Mouse (Mus musculus): Measurements from ENCODE around the gene Ube2n.

The Ube2n gene

GRCm38 (mm10) chr10:95514656-95515292 lies at the start of gene Ube2n:
Gene Ube2n, plus strand, starts transcription at chr10:95515145.
- DNase-seq (ENCODE audit: low spot score) = peak; percentile 98

GRCm38 (mm10) chr10:95465485-95465896 lies 49.5 kb upstream of the Ube2n start:
- no peak for DNase-seq (ENCODE audit: low spot score)

DNA sequence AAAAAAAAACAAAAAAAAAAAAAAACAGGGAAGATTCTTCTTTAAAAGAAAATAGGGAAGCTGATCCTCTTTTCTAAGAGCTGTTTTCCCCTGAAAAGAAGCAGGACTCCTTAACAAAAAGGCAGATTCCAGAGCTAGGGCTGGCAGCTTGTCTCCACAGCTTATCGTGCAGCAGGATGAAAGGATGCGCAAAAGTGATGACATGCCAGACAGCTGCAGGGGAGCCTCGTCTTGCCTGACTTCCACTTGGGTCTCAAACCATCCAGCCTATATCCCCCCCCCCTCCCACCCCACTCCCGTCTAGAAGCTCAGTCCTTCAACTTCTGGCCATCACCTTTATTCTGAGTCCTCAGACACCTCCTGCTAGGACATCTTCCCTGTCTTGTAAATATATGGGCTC lies 46.1 kb upstream of the Ube2n start:
- DNase-seq (ENCODE audit: low spot score) = no peak

DNA sequence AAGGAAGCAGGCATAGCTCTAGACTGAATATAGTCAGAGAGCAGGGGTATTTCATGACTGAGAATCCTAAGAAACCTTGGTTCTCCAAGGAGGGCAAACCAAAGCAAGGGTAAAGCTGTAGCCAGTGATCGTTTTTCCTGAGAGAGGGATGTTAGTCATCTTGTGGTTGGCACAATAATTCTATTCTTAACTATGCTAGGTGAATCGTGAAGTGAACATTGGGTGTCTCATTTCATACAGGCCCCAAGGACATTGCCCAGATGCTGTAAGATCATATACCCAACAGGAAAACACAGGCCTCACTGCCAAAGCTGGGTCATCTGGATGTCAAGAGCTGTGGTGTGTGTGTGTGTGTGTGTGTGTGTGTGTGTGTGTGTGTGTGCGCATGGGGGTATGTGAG lies 43.8 kb upstream of the Ube2n start:
- no peak for DNase-seq (ENCODE audit: low spot score)

GRCm38 (mm10) chr10:95471889-95472547 lies 42.9 kb upstream of the Ube2n start:
- DNase-seq (ENCODE audit: low spot score) = no peak

DNA sequence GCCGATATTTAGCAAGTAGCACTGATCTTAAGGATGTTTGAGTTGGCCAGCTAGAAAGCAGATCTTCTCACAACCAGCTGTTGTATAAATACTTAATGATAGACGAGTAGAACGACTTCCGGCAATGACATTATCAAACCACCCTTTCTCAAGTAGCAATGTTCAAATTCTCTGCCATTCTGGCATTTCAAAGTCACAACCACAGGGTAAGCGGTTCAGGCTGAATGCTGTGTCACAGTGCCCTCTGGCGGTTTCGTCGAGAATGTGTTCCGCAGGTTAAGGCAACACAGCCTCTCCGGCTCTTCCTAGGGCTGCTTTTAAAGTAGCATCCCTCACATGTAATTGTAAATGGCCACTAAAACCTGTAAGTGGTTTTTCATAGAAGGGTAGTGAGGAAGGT lies 39.0 kb upstream of the Ube2n start:
- DNase-seq (ENCODE audit: low spot score) = peak; percentile 81

- no peak for DNase-seq (ENCODE audit: low spot score)
Measured at GRCm38 (mm10) chr10:95477516-95477915, 37.4 kb upstream of the Ube2n start.

DNA sequence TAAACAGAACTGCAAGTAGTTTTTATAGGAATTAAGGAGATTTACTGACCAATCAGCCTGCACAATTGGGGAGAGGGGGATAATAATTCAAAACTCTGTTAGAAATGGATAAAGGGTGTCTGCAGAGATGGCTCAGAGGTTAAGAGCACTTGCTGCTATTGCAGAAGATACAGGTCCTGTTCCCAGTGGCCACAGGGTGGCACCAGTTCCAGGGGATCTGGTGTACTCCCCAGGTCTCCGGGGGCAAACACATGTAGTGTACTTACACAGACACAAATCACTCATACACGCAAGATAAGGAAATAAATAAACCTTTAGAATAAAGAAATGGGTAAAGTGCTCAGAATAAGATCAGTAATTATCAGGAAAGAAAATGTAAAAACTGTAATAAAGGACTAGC lies 25.3 kb upstream of the Ube2n start:
- DNase-seq (ENCODE audit: low spot score) = peak; percentile 8

GRCm38 (mm10) chr10:95494268-95494667 lies 20.7 kb upstream of the Ube2n start:
- DNase-seq (ENCODE audit: low spot score) = no peak

GRCm38 (mm10) chr10:95501033-95501432 lies 13.9 kb upstream of the Ube2n start:
- DNase-seq (ENCODE audit: low spot score) = no peak

GRCm38 (mm10) chr10:95501463-95502081 lies 13.4 kb upstream of the Ube2n start, which contains the start of gene Mrpl42:
Gene Mrpl42, minus strand, starts transcription at chr10:95501940.
- DNase-seq (ENCODE audit: low spot score) = peak; percentile 70

DNA sequence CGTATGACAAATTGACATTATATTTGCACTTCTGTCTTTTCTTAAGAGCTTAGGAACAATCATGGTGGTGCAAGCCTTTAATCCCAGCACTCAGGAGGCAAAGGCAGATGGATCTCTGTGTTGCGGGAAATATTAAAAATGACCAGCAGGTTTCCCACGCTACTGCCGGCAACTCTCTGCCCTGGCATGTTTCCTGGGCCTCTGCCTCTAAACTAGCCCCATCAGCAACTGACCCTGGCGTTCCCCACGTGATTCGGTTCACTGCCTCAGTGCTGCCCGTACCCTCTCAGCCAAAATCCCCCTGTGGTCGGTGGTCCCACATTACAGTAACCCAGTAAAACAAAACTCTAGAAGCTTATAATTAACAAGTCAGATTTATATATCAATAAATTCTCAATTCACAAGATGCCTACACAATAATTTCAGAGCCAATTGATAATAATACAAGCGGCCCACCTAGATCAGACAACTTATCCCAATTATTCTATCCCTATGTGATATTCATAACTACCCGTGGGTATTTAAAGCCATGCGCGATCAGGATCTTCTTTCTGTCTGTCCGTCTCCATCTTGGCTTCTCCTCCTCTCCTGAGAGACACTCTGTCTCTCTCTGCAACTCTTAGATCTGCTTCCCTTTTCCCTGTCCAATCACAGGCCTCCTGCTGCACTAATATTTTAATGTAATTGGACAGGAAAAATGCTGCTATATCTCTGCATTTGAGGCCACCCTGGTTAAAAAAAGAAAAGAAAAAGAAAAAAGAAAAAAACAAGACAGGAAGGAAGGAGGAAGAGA lies 11.3 kb upstream of the Ube2n start:
- DNase-seq (ENCODE audit: low spot score) = no peak

GRCm38 (mm10) chr10:95504341-95504740 lies 10.6 kb upstream of the Ube2n start:
- no peak for DNase-seq (ENCODE audit: low spot score)

GRCm38 (mm10) chr10:95508126-95508525 lies 6.8 kb upstream of the Ube2n start:
- DNase-seq (ENCODE audit: low spot score) = no peak

DNA sequence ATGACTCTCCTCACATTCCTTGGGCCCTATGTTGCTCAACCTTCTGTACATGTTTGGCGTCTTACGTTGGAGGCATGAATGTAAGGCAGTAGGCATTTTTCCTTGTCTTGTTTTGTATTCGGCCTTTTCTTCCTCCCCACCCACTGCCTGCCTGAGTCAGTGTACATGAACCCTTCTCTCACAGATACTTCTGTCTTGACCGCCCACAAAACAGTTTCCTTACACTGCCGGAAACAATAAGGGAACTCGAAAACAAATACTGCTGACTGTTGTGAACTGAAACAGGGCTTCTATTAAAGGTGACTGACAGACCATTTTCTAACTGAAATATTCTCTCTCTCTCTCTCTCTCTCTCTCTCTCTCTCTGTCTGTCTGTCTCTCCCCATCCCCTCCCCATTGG lies 6.2 kb upstream of the Ube2n start:
- DNase-seq (ENCODE audit: low spot score) = no peak

GRCm38 (mm10) chr10:95509263-95509662 lies 5.7 kb upstream of the Ube2n start:
- DNase-seq (ENCODE audit: low spot score) = no peak

DNA sequence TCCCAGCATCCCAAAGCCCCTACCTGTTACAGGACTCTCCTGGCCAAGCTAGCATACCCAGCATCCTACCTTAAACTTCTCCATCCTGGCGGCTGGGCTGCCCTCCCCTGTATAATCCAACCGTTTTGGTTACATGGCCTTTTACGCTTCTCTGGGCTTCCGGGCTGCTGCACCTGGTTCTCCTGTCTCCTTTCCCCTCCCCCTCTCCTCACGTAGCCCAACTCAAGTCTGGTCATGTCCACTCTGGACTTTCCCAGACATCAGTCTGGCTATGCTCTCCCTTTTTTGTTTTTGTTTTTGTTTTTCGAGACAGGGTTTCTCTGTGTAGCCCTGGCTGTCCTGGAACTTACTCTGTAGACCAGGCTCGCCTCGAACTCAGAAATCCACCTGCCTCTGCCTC lies 2.3 kb upstream of the Ube2n start:
- no peak for DNase-seq (ENCODE audit: low spot score)

DNA sequence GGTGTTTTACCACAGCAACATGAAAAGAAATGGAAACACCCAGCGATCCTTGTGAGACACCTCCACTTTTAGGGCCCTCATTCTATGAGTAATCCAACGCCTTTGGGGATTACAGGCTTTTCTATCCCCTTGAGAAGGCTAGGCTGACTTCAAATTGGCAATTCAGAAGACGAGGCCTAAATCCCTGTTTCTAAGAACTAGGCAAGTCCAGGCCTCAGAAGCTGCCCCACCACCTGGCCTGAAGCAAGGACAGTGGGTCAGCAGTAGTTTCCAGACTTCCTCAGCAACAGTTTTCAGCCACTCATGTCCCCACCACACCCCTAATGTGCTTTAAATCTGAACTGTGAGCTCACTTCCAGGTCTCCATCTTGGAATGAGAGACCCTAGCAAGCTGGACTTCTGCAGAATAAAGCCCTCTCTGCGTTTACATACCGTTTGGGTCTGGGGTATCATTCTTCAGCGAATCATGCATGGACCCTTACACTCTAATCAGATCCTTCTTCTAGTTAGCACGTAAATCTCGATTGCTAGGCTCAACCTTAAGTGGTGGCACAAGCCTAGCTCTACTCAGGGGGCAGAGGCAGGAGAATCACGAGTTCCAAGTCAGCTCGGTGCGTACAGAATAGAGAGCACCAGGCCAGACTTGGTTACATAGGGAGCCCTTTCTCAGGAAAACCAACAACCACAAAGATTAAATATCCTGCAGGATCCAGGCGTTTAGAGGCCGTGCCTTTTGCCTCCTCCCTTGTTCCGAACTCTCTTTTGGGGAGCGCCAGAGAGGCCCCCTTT lies 983 bp upstream of the Ube2n start:
- DNase-seq (ENCODE audit: low spot score) = peak; percentile 8

- DNase-seq (ENCODE audit: low spot score) = peak; percentile 37
Measured at GRCm38 (mm10) chr10:95515293-95515931, 467 bp downstream of the Ube2n start.

DNA sequence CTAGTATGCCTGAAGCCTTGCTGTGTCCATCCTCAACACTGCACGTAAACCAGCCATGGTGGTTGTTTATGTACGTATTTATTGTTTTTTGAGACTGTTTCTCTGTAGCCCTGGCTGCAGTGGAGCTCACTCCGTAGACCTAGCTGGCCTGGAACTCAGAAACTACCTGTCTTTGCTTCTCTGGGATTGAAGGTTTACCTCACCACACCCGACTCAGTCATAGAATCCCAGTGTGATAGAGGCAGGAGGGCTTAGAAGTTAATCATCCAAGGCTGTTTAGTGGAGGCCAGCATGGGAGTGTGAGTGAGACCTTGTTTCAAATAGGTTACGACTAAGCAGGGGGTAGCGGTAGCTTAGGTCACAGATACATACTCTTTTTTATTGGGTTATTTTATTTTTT lies 2.7 kb downstream of the Ube2n start:
- no peak for DNase-seq (ENCODE audit: low spot score)

- DNase-seq (ENCODE audit: low spot score) = no peak
Measured at GRCm38 (mm10) chr10:95525037-95525675, 10.2 kb downstream of the Ube2n start.
